Mouse (Mus musculus) stomach, postnatal 0 days (tissue): ENCODE results near the gene Ywhab. TPM values are rescaled to one million over a fixed set of nuclear protein-coding genes. Genes with fewer than 3 reads are reported as not detected.

ENCODE experiments used
- ATAC-seq: fragments of 200-750 bp; cut with Nextera tagmentation; 2 replicates; pipeline ENCODE4 v1.8.0; 2017; ENCODE audit not compliant: low FRiP score, low TSS enrichment
- DNase-seq: peaks from one replicate; pipeline ENCODE4 v3.0.0-alpha.2; 2016; ENCODE audit warnings: low spot score
- H3K27ac ChIP-seq: fragments of 300-500 bp; sonication (generic); replicated peaks from 2 replicates; pipeline ENCODE4 v1.5.1; 2014; ENCODE audit warnings: mild to moderate bottlenecking, control low read depth
- H3K27me3 ChIP-seq: fragments of 300-500 bp; sonication (generic); 2 replicates; pipeline ENCODE4 v1.6.1; 2014; ENCODE audit warnings: low read length; ENCODE audit not compliant: control insufficient read depth, insufficient read depth
- H3K36me3 ChIP-seq: fragments of 300-500 bp; sonication (generic); 2 replicates; pipeline ENCODE4 v1.6.1; 2014; ENCODE audit warnings: low read length, mixed read lengths; ENCODE audit not compliant: control insufficient read depth, insufficient read depth
- H3K4me1 ChIP-seq: fragments of 300-500 bp; sonication (generic); replicated peaks from 2 replicates; pipeline ENCODE4 v1.6.1; 2014; ENCODE audit warnings: antibody characterized with exemption; ENCODE audit not compliant: control insufficient read depth, insufficient read depth
- H3K4me2 ChIP-seq: fragments of 300-500 bp; sonication (generic); replicated peaks from 2 replicates; pipeline ENCODE4 v1.6.1; 2014; ENCODE audit warnings: low read depth, mild to moderate bottlenecking, control low read depth, moderate library complexity
- H3K4me3 ChIP-seq: fragments of 300-500 bp; sonication (generic); 2 replicates; pipeline ENCODE4 v1.5.1; 2014; ENCODE audit warnings: low read depth, low read length, control low read depth
- H3K9ac ChIP-seq: fragments of 300-500 bp; sonication (generic); 2 replicates; pipeline ENCODE4 v1.6.1; 2014; ENCODE audit warnings: mild to moderate bottlenecking, low read length, control low read depth, mixed read lengths
- H3K9me3 ChIP-seq: fragments of 300-500 bp; sonication (generic); 2 replicates; pipeline ENCODE4 v1.6.1; 2016; ENCODE audit warnings: low read length; ENCODE audit not compliant: control insufficient read depth
- CTCF ChIP-seq: IDR thresholded peaks from 2 replicates; pipeline ENCODE4 v1.5.1; 2016; ENCODE audit warnings: antibody characterized with exemption, low read depth, mild to moderate bottlenecking, moderate library complexity
- EP300 ChIP-seq: optimal IDR thresholded peaks from 2 replicates; pipeline ENCODE3; 2016; ENCODE audit warnings: antibody characterized with exemption
- WGBS: fragments of 180-500 bp; shearing (Covaris S2); extraction: QIAGEN DNeasy Blood & Tissue Kit; methylation state at CpG from one replicate; pipeline ENCODE4 v1.1.7; 2014; 5-methylcytosine and 5-hydroxymethylcytosine counted together
- polyA plus RNA-seq: library from polyadenylated mRNA; unstranded; fragments of >200 nt; fragmentation: Nextera tagmentation; extraction: Ambion mirVana; gene quantifications from 2 replicates; pipeline ENCODE4 v1.2.1, GENCODE M21; 2015

Gene Ywhab
- polyA plus RNA-seq, 1 experiment from 2014 or later: 189 TPM

- ATAC-seq (no peak), DNase-seq (no peak)
- no peak overlapping the region for H3K4me3 ChIP-seq
- no peaks in the 10 kb centered on the region for H3K9me3 ChIP-seq
- H3K9ac ChIP-seq: no peak overlapping the region
- H3K4me1 ChIP-seq: 0 out of 2 replicates have a peak, but pooled peaks cover 2% of the 10 kb centered on the region
- no peak overlapping the region for H3K4me2 ChIP-seq
- H3K36me3 ChIP-seq: peaks cover 19% of the 10 kb centered on the region
- 61% methylated on average over 3 of the region's 3 CpGs for WGBS
- TF ChIP-seq EP300 (no peak), CTCF (no peak)
- no peaks in the 10 kb centered on the region for H3K27me3 ChIP-seq
- no peak overlapping the region for H3K27ac ChIP-seq
Measured at GRCm38 (mm10) chr2:164010944-164011343, 16.2 kb downstream of the Ywhab start.

- no peaks in the 10 kb centered on the region for H3K9me3 ChIP-seq
- TF ChIP-seq CTCF (no peak), EP300 (no peak)
- H3K36me3 ChIP-seq: peaks cover 26% of the 10 kb centered on the region
- 87% methylated on average over 16 of the region's 16 CpGs for WGBS
- DNase-seq: no peak
- H3K27ac ChIP-seq: no peak overlapping the region
- H3K27me3 ChIP-seq: no peaks in the 10 kb centered on the region
- ATAC-seq: no peak
- no peaks in the 10 kb centered on the region for H3K4me1 ChIP-seq
- no peak overlapping the region for H3K4me2 ChIP-seq
- no peak overlapping the region for H3K9ac ChIP-seq
- H3K4me3 ChIP-seq: no peak overlapping the region
Measured at GRCm38 (mm10) chr2:164015304-164015703, 20.5 kb downstream of the Ywhab start.

GRCm38 (mm10) chr2:164018910-164019309 lies 24.1 kb downstream of the Ywhab start:
- Histone ChIP-seq H3K9me3 (no peaks in the 10 kb centered on the region), H3K9ac (no peak overlapping the region), H3K4me2 (no peak overlapping the region), H3K4me3 (no peak overlapping the region), H3K4me1 (no peaks in the 10 kb centered on the region), H3K27me3 (no peaks in the 10 kb centered on the region), H3K36me3 (peaks cover 17% of the 10 kb centered on the region), H3K27ac (no peak overlapping the region)
- 94% methylated on average over 3 of the region's 3 CpGs for WGBS
- DNase-seq: no peak
- ATAC-seq: no peak
- TF ChIP-seq EP300: no peak
- TF ChIP-seq CTCF: peak; percentile 57

- Histone ChIP-seq H3K9me3 (no peaks in the 10 kb centered on the region), H3K4me1 (no peaks in the 10 kb centered on the region), H3K27me3 (no peaks in the 10 kb centered on the region), H3K27ac (no peak overlapping the region), H3K36me3 (peaks cover 12% of the 10 kb centered on the region), H3K4me2 (no peak overlapping the region), H3K4me3 (no peak overlapping the region), H3K9ac (no peak overlapping the region)
- DNase-seq: no peak
- 77% methylated on average over 4 of the region's 4 CpGs for WGBS
- no peak for ATAC-seq
- TF ChIP-seq EP300 (no peak), CTCF (0 out of 2 replicates have a peak, but pooled peaks have one; percentile 23)
Measured at GRCm38 (mm10) chr2:164019943-164020342, 25.2 kb downstream of the Ywhab start.

- H3K9me3 ChIP-seq: no peaks in the 10 kb centered on the region
- TF ChIP-seq EP300 (no peak), CTCF (no peak)
- DNase-seq (no peak), ATAC-seq (no peak)
- no peaks in the 10 kb centered on the region for H3K4me1 ChIP-seq
- no peak overlapping the region for H3K4me3 ChIP-seq
- 42% methylated on average over 2 of the region's 2 CpGs for WGBS
- H3K9ac ChIP-seq: no peak overlapping the region
- H3K27ac ChIP-seq: no peak overlapping the region
- 0 out of 2 replicates have a peak, but pooled peaks cover 2% of the 10 kb centered on the region for H3K36me3 ChIP-seq
- H3K27me3 ChIP-seq: no peaks in the 10 kb centered on the region
- H3K4me2 ChIP-seq: no peak overlapping the region
Measured at GRCm38 (mm10) chr2:164022104-164022503, 27.3 kb downstream of the Ywhab start.

- Histone ChIP-seq H3K36me3 (no peaks in the 10 kb centered on the region), H3K27me3 (no peaks in the 10 kb centered on the region), H3K27ac (no peak within 1 kb of the TSS), H3K9me3 (no peaks in the 10 kb centered on the region), H3K4me1 (no peaks in the 10 kb centered on the region), H3K9ac (no peak within 1 kb of the TSS), H3K4me2 (no peak within 1 kb of the TSS), H3K4me3 (no peak within 1 kb of the TSS)
- no peak for DNase-seq
- WGBS: 80% methylated on average over 16 of the region's 16 CpGs
- TF ChIP-seq CTCF (no peak), EP300 (no peak)
- no peak for ATAC-seq
Measured at GRCm38 (mm10) chr2:164025150-164025549, 30.4 kb downstream of the Ywhab start, which contains the start of gene Pabpc1l. TSS of gene Pabpc1l (plus strand) at chr2:164025450.
